Mouse (Mus musculus): ENCODE data around the gene Rnf223. TPM values are rescaled to one million over a fixed set of nuclear protein-coding genes. Genes with fewer than 3 reads are reported as not detected.

Rnf223 gene
- total RNA-seq, 1 experiment = 1.7 TPM

DNA sequence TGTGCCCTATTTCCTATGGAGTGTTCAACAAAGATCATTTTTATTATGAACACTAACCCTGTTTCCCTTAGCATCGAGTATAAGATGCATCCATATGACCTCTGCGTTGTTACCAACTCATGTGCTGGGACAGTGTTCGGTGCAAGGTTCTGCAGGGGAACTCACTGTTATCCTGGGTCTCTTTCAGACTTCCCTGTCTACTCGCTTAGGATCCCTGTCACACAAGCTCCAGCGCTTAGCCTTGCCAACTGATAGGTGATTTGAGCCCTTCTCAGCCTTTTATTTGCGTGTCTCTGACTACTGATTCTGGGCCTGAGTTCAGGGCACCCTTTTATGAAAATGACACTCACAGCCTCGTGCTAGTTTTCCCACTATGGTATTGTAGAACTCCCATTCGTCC lies 45.1 kb upstream of the Rnf223 start:
- no peak for DNase-seq (ENCODE audit: low read depth, low spot score)
- Histone ChIP-seq H3K4me1 (ENCODE audit: control insufficient read depth in 2 of 2, insufficient read depth in 2 of 2, low read length in 2 of 2, poor library complexity in 1 of 2) (no peaks in the 10 kb centered on the region), H3K9me3 (ENCODE audit: control insufficient read depth, insufficient read depth, low read depth, low read length) (no peaks in the 10 kb centered on the region), H3K27ac (ENCODE audit: insufficient read depth, low read depth, low read length, poor library complexity, severe bottlenecking) (no peak overlapping the region), H3K36me3 (ENCODE audit: control insufficient read depth, insufficient read depth, low read length, poor library complexity, severe bottlenecking) (no peaks in the 10 kb centered on the region), H3K4me3 (ENCODE audit: insufficient read depth in 1 of 2, low read depth in 1 of 2, low read length in 2 of 2, poor library complexity in 1 of 2, severe bottlenecking in 1 of 2) (no peak overlapping the region), H3K9ac (ENCODE audit: insufficient read depth, low read depth, low read length, poor library complexity, severe bottlenecking) (no peak overlapping the region)
- in situ Hi-C loops (cut with MboI; ENCODE audit: low sequenced_read_pairs in 2 of 2, unreplicated experiment in 2 of 2) = no loop called here
- TF ChIP-seq CHD2 (IDR thresholded peaks at IDR 0.05; ENCODE audit: low read depth, low read length) = no peak
- no peak for TF ChIP-seq ZNF384 (IDR thresholded peaks at IDR 0.05; ENCODE audit: low read depth, low read length)
- TF ChIP-seq ZC3H11A (IDR thresholded peaks at IDR 0.05; ENCODE audit: borderline replicate concordance, low read depth, low read length) = no peak
- no peak for TF ChIP-seq MAFK (IDR thresholded peaks at IDR 0.05; ENCODE audit: insufficient read depth, low read depth, low read length)

DNA sequence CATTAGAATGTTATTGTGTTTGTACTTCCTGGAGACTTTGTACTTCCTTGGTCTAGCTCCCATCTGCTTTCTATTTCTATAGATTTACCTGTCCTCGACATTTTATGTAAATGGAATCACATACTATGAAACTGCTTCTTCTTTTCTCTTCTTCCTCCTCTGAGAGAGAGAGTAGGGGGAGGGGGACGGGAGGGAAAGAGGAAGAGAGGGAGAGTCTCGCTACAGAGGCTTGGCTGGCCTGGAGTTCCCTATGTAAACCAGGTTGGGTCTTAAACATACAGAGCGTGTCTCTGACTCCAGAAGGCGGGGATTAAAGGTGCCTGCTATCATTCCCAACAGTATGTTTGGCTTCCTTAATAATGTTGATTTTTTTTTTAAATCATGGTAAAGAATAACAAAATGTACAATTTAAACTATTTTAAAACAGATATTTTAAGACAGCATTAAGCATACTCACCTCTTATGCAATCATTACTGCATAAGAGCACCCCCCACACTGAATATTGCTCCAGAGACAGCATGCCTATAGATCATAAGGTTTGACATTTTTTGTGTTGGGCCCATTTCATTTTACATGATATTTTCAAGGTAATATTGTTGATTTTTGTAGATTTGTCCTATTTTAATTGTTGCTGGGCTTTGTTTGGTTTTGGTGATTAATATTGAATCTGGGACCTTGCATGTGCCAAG lies 42.8 kb upstream of the Rnf223 start:
- H3K36me3 ChIP-seq (ENCODE audit: control insufficient read depth, insufficient read depth, low read length, poor library complexity, severe bottlenecking) = no peaks in the 10 kb centered on the region

DNA sequence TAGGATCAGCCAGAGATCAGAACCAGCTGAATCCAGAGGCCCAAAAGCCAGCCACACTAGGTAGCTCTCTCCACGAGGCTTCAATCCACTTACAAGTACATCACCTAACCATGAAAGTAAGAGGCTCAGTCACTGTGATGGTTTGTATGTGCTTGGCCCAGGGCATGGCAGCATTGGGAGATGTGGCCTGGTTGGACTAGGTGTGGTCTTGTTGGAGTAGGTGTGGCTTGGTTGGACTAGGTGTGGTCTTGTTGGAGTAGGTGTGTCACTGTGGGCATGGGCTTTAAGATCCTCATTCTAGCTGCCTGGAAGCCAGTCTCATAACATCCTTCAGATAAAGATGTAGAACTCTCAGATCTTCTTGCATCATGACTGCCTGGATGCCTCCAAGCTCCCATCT lies 39.1 kb upstream of the Rnf223 start:
- H3K4me1 ChIP-seq (ENCODE audit: control insufficient read depth in 2 of 2, insufficient read depth in 2 of 2, low read length in 2 of 2, poor library complexity in 1 of 2) = no peaks in the 10 kb centered on the region
- no peaks in the 10 kb centered on the region for H3K36me3 ChIP-seq (ENCODE audit: control insufficient read depth, insufficient read depth, low read length, poor library complexity, severe bottlenecking)
- no peak overlapping the region for H3K4me3 ChIP-seq (ENCODE audit: insufficient read depth in 1 of 2, low read depth in 1 of 2, low read length in 2 of 2, poor library complexity in 1 of 2, severe bottlenecking in 1 of 2)
- no peak overlapping the region for H3K9ac ChIP-seq (ENCODE audit: insufficient read depth, low read depth, low read length, poor library complexity, severe bottlenecking)
- no peak for DNase-seq (ENCODE audit: low read depth, low spot score)
- TF ChIP-seq CHD2 (IDR thresholded peaks at IDR 0.05; ENCODE audit: low read depth, low read length) = no peak
- in situ Hi-C loops (cut with MboI; ENCODE audit: low sequenced_read_pairs in 2 of 2, unreplicated experiment in 2 of 2) = no loop called here
- no peaks in the 10 kb centered on the region for H3K9me3 ChIP-seq (ENCODE audit: control insufficient read depth, insufficient read depth, low read depth, low read length)
- H3K27ac ChIP-seq (ENCODE audit: insufficient read depth, low read depth, low read length, poor library complexity, severe bottlenecking) = no peak overlapping the region

More for the DNA sequence above, 42.8 kb upstream of the Rnf223 start:
- Histone ChIP-seq H3K9me3 (ENCODE audit: control insufficient read depth, insufficient read depth, low read depth, low read length) (no peaks in the 10 kb centered on the region), H3K4me1 (ENCODE audit: control insufficient read depth in 2 of 2, insufficient read depth in 2 of 2, low read length in 2 of 2, poor library complexity in 1 of 2) (no peaks in the 10 kb centered on the region), H3K4me3 (ENCODE audit: insufficient read depth in 1 of 2, low read depth in 1 of 2, low read length in 2 of 2, poor library complexity in 1 of 2, severe bottlenecking in 1 of 2) (no peak overlapping the region), H3K9ac (ENCODE audit: insufficient read depth, low read depth, low read length, poor library complexity, severe bottlenecking) (no peak overlapping the region), H3K27ac (ENCODE audit: insufficient read depth, low read depth, low read length, poor library complexity, severe bottlenecking) (no peak overlapping the region)
- no peak for TF ChIP-seq MAFK (IDR thresholded peaks at IDR 0.05; ENCODE audit: insufficient read depth, low read depth, low read length)
- no peak for TF ChIP-seq ZNF384 (IDR thresholded peaks at IDR 0.05; ENCODE audit: low read depth, low read length)
- no peak for TF ChIP-seq HCFC1 (IDR thresholded peaks at IDR 0.05; ENCODE audit: borderline replicate concordance, insufficient read depth, low read length)
- TF ChIP-seq ZC3H11A (IDR thresholded peaks at IDR 0.05; ENCODE audit: borderline replicate concordance, low read depth, low read length) = no peak
- no peak for TF ChIP-seq CHD2 (IDR thresholded peaks at IDR 0.05; ENCODE audit: low read depth, low read length)
- in situ Hi-C loops (cut with MboI; ENCODE audit: low sequenced_read_pairs in 2 of 2, unreplicated experiment in 2 of 2) = no loop called here
- no peak for DNase-seq (ENCODE audit: low read depth, low spot score)

DNA sequence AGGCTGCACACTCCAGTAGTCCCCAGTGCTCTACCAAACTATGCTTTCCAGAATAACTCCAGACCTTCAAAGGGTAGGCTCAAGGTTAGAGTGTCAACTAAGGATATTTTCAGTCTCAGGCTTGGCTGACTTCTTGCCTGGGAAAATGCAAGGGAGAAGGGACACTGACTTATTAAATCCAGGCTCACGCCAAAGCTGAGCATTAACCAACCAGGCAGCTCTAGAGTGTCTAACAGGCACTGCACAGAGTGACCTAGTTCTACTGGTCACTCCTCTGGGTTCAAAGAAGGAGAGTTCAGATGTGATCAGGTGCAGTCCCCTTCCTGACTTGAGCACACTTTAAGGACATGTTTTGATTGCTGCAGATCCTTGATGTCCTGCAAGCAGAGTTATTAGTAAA lies 37.5 kb upstream of the Rnf223 start:
- no peak overlapping the region for H3K9ac ChIP-seq (ENCODE audit: insufficient read depth, low read depth, low read length, poor library complexity, severe bottlenecking)
- H3K4me3 ChIP-seq (ENCODE audit: insufficient read depth in 1 of 2, low read depth in 1 of 2, low read length in 2 of 2, poor library complexity in 1 of 2, severe bottlenecking in 1 of 2) = no peak overlapping the region
- TF ChIP-seq MAFK (IDR thresholded peaks at IDR 0.05; ENCODE audit: insufficient read depth, low read depth, low read length) = no peak
- no peak for TF ChIP-seq ZC3H11A (IDR thresholded peaks at IDR 0.05; ENCODE audit: borderline replicate concordance, low read depth, low read length)
- TF ChIP-seq HCFC1 (IDR thresholded peaks at IDR 0.05; ENCODE audit: borderline replicate concordance, insufficient read depth, low read length) = no peak
- no peak for TF ChIP-seq CHD2 (IDR thresholded peaks at IDR 0.05; ENCODE audit: low read depth, low read length)
- TF ChIP-seq ZNF384 (IDR thresholded peaks at IDR 0.05; ENCODE audit: low read depth, low read length) = no peak
- no peak overlapping the region for H3K27ac ChIP-seq (ENCODE audit: insufficient read depth, low read depth, low read length, poor library complexity, severe bottlenecking)
- H3K36me3 ChIP-seq (ENCODE audit: control insufficient read depth, insufficient read depth, low read length, poor library complexity, severe bottlenecking) = no peaks in the 10 kb centered on the region
- H3K4me1 ChIP-seq (ENCODE audit: control insufficient read depth in 2 of 2, insufficient read depth in 2 of 2, low read length in 2 of 2, poor library complexity in 1 of 2) = peaks cover 0 to under 1% of the 10 kb centered on the region in 2 experiments; a peak in 1 of 4 replicates
- no peaks in the 10 kb centered on the region for H3K9me3 ChIP-seq (ENCODE audit: control insufficient read depth, insufficient read depth, low read depth, low read length)
- in situ Hi-C loops (cut with MboI; ENCODE audit: low sequenced_read_pairs in 2 of 2, unreplicated experiment in 2 of 2) = no loop called here
- no peak for DNase-seq (ENCODE audit: low read depth, low spot score)

DNA sequence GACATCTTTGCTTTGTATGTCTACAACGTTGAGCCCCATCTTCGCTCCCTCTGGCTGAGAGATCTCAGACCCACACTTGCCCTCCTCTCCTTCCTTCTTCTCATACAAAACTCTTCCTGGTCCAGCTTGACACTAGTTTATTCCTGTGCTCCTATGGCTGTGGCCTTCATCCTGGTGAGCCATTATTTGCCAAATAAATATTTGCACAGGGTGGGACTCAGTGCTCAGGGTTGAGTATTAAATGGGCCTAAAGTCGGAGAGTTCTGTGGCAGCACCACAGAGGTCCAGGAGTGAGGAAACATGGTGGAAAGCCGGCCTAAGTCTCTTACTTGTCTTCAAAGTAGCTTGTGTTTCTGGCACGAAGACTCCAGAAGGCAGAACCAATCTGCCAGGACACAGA lies 36.6 kb upstream of the Rnf223 start:
- Histone ChIP-seq H3K27ac (ENCODE audit: insufficient read depth, low read depth, low read length, poor library complexity, severe bottlenecking) (no peak overlapping the region), H3K9me3 (ENCODE audit: control insufficient read depth, insufficient read depth, low read depth, low read length) (no peaks in the 10 kb centered on the region), H3K4me1 (ENCODE audit: control insufficient read depth in 2 of 2, insufficient read depth in 2 of 2, low read length in 2 of 2, poor library complexity in 1 of 2) (peaks cover 0 to 5% of the 10 kb centered on the region in 2 experiments; a peak in 1 of 4 replicates), H3K9ac (ENCODE audit: insufficient read depth, low read depth, low read length, poor library complexity, severe bottlenecking) (no peak overlapping the region), H3K36me3 (ENCODE audit: control insufficient read depth, insufficient read depth, low read length, poor library complexity, severe bottlenecking) (no peaks in the 10 kb centered on the region), H3K4me3 (ENCODE audit: insufficient read depth in 1 of 2, low read depth in 1 of 2, low read length in 2 of 2, poor library complexity in 1 of 2, severe bottlenecking in 1 of 2) (no peak overlapping the region)
- DNase-seq (ENCODE audit: low read depth, low spot score) = no peak
- in situ Hi-C loops (cut with MboI; ENCODE audit: low sequenced_read_pairs in 2 of 2, unreplicated experiment in 2 of 2) = no loop called here
- TF ChIP-seq ZNF384 (IDR thresholded peaks at IDR 0.05; ENCODE audit: low read depth, low read length) = no peak
- TF ChIP-seq MAFK (IDR thresholded peaks at IDR 0.05; ENCODE audit: insufficient read depth, low read depth, low read length) = no peak
- no peak for TF ChIP-seq ZC3H11A (IDR thresholded peaks at IDR 0.05; ENCODE audit: borderline replicate concordance, low read depth, low read length)
- TF ChIP-seq CHD2 (IDR thresholded peaks at IDR 0.05; ENCODE audit: low read depth, low read length) = no peak
- TF ChIP-seq HCFC1 (IDR thresholded peaks at IDR 0.05; ENCODE audit: borderline replicate concordance, insufficient read depth, low read length) = no peak
